ENCODE assay signal across 17 mouse cellular contexts in genomic region chr3:107241389-107242094, GRCm38 (mm10). TPM values are rescaled to one million over a fixed set of nuclear protein-coding genes. Genes with fewer than 3 reads are reported as not detected.
DNase-seq lines count a peak whose midpoint lies in the region; ATAC-seq lines count a peak whose summit lies in the region.
"Had no signal": no experiment of that assay in that cellular context is flagged by ENCODE, and none has a peak within 500 bp of the region (broad histone marks: within the 10 kb centered on the region; RNA-seq: fewer than 3 reads in every experiment).

No protein-coding gene starts in this region.

- H3K9ac ChIP-seq in kidney, embryonic 16.5 days (replicated peaks; ENCODE audit: low read length), result no peak overlapping the region
- no peak overlapping the region for H3K9ac ChIP-seq in forebrain, embryonic 13.5 days
- no peak overlapping the region for H3K9ac ChIP-seq in midbrain, embryonic 16.5 days (ENCODE audit: low read depth, low read length)
- H3K9ac ChIP-seq: embryonic facial prominence, embryonic 15.5 days; neural tube, embryonic 13.5 days had no signal

- H3K27ac ChIP-seq in kidney, embryonic 16.5 days (ENCODE audit: low read length), result no peak overlapping the region
- H3K27ac ChIP-seq in forebrain, embryonic 13.5 days, result no peak overlapping the region
- H3K27ac ChIP-seq in midbrain, embryonic 16.5 days (ENCODE audit: low read length), result no peak overlapping the region
- H3K27ac ChIP-seq: embryonic facial prominence, embryonic 15.5 days; neural tube, embryonic 13.5 days had no signal

- DNase-seq in adrenal gland, postnatal 10 days, result peak; percentile 40
- no peak for DNase-seq in adrenal gland, adult 8-10 months
- peak; percentile 28 to 56 for DNase-seq in kidney, adult 8-10 months
- DNase-seq in MN1 (ENCODE audit: low spot score), result no peak
- DNase-seq in urinary bladder, postnatal 10 days (ENCODE audit: low spot score), result no peak
- DNase-seq: cerebellum, adult 8-10 months; right cerebral cortex, adult 18-20 months had no signal

- H3K4me3 ChIP-seq in kidney, embryonic 16.5 days (ENCODE audit: low read length), result no peak overlapping the region
- no peak overlapping the region for H3K4me3 ChIP-seq in forebrain, embryonic 13.5 days
- H3K4me3 ChIP-seq in midbrain, embryonic 16.5 days (ENCODE audit: low read depth, low read length), result no peak overlapping the region
- H3K4me3 ChIP-seq: embryonic facial prominence, embryonic 15.5 days; neural tube, embryonic 13.5 days had no signal

- H3K4me2 ChIP-seq in kidney, embryonic 16.5 days (replicated peaks; ENCODE audit: low read depth, low read length), result no peak overlapping the region
- H3K4me2 ChIP-seq in forebrain, embryonic 13.5 days, result peak overlapping the region; percentile 37
- no peak overlapping the region for H3K4me2 ChIP-seq in midbrain, embryonic 16.5 days (ENCODE audit: low read length)
- H3K4me2 ChIP-seq: embryonic facial prominence, embryonic 15.5 days; neural tube, embryonic 13.5 days had no signal

- ATAC-seq in kidney, embryonic 16.5 days (ENCODE audit: low FRiP score, low TSS enrichment), result no peak
- ATAC-seq in forebrain, embryonic 13.5 days, result peak; percentile 71
- peak; percentile 66; the same call in 1 of the 2 replicates for ATAC-seq in midbrain, embryonic 16.5 days
- ATAC-seq: intestine, postnatal 0 days had no signal

- no peaks in the 10 kb centered on the region for H3K27me3 ChIP-seq in kidney, embryonic 16.5 days (ENCODE audit: insufficient read depth, low read length)
- peaks cover 21% of the 10 kb centered on the region; the same call in 1 of the 2 replicates for H3K27me3 ChIP-seq in forebrain, embryonic 13.5 days
- no peaks in the 10 kb centered on the region; the same call in 1 of the 2 replicates for H3K27me3 ChIP-seq in midbrain, embryonic 16.5 days (ENCODE audit: control insufficient read depth, insufficient read depth, low read depth, low read length)
- H3K27me3 ChIP-seq: embryonic facial prominence, embryonic 15.5 days had no signal

- H3K4me1 ChIP-seq in kidney, embryonic 16.5 days (ENCODE audit: insufficient read depth, low read length), result no peaks in the 10 kb centered on the region
- peaks cover 11% of the 10 kb centered on the region for H3K4me1 ChIP-seq in forebrain, embryonic 13.5 days
- no peaks in the 10 kb centered on the region; the same call in 1 of the 2 replicates for H3K4me1 ChIP-seq in midbrain, embryonic 16.5 days (ENCODE audit: control insufficient read depth, insufficient read depth, low read length)
- H3K4me1 ChIP-seq: embryonic facial prominence, embryonic 15.5 days had no signal

- no peaks in the 10 kb centered on the region for H3K36me3 ChIP-seq in kidney, embryonic 16.5 days (ENCODE audit: insufficient read depth, low read length)
- no peaks in the 10 kb centered on the region for H3K36me3 ChIP-seq in forebrain, embryonic 13.5 days (ENCODE audit: poor library complexity, severe bottlenecking)
- H3K36me3 ChIP-seq in midbrain, embryonic 16.5 days (ENCODE audit: control insufficient read depth, insufficient read depth, low read length), result no peaks in the 10 kb centered on the region
- H3K36me3 ChIP-seq: embryonic facial prominence, embryonic 15.5 days; neural tube, embryonic 13.5 days had no signal

- H3K9me3 ChIP-seq in kidney, embryonic 16.5 days (ENCODE audit: low read length), result no peaks in the 10 kb centered on the region
- H3K9me3 ChIP-seq in forebrain, embryonic 13.5 days (replicated peaks), result no peaks in the 10 kb centered on the region
- H3K9me3 ChIP-seq in midbrain, embryonic 16.5 days (replicated peaks; ENCODE audit: control insufficient read depth, low read length, poor library complexity, severe bottlenecking), result no peaks in the 10 kb centered on the region
- H3K9me3 ChIP-seq: embryonic facial prominence, embryonic 15.5 days; neural tube, embryonic 13.5 days had no signal

- 50% methylated on average over 14 of the region's 14 CpGs for WGBS in kidney, embryonic 16.5 days
- WGBS in forebrain, embryonic 13.5 days, result 15% methylated on average over 14 of the region's 14 CpGs
- 25% methylated on average over 14 of the region's 14 CpGs for WGBS in midbrain, embryonic 16.5 days

RNA-seq across cellular contexts. Expression of gene Prok1, which starts 2.0 kb away (rescaled TPM):
- total RNA-seq in adrenal gland, postnatal 10 days (2021), result 1 to 10 TPM; 6.2 to 6.7 TPM
- 1 to 10 TPM in 1 of 4 experiments, under 1 TPM in 2, not detected in 1; 0.35 to 1.0 (median 0.52) TPM for total RNA-seq in adrenal gland, adult 8-10 months (2022)
- 0.14 TPM in 1 of 2 replicates, not detected in the other for polyA plus RNA-seq in kidney, embryonic 16.5 days (2015; fragmentation: Nextera tagmentation; extraction: Ambion mirVana)
- polyA plus RNA-seq in forebrain, embryonic 13.5 days (2015; fragmentation: Nextera tagmentation; extraction: Ambion mirVana), result 0.10 TPM in 1 of 2 replicates, not detected in the other
- polyA plus RNA-seq in midbrain, embryonic 16.5 days (2015; fragmentation: Nextera tagmentation; extraction: Ambion mirVana), result 0.07 and 0.08 TPM in 2 replicates
- polyA plus RNA-seq: embryonic facial prominence, embryonic 15.5 days; heart, embryonic 16.5 days; intestine, postnatal 0 days; lung, embryonic 16.5 days; neural tube, embryonic 13.5 days had no signal

RNA-seq across cellular contexts. Expression of gene A630076J17Rik, which starts 11.1 kb away (rescaled TPM):
- under 1 TPM in 1 of 2 experiments, not detected in 1; 0.45 TPM for total RNA-seq in adrenal gland, postnatal 10 days (2021)
- not detected for total RNA-seq in adrenal gland, adult 8-10 months (2022)
- not detected in 2 replicates for polyA plus RNA-seq in kidney, embryonic 16.5 days (2015; fragmentation: Nextera tagmentation; extraction: Ambion mirVana)
- polyA plus RNA-seq in forebrain, embryonic 13.5 days (2015; fragmentation: Nextera tagmentation; extraction: Ambion mirVana), result not detected in 2 replicates
- polyA plus RNA-seq in midbrain, embryonic 16.5 days (2015; fragmentation: Nextera tagmentation; extraction: Ambion mirVana), result not detected in 2 replicates
- total RNA-seq: gastrocnemius, postnatal 4 days; liver, adult 2 months had no signal
- polyA plus RNA-seq: embryonic facial prominence, embryonic 15.5 days; liver, adult 2 months; neural tube, embryonic 13.5 days had no signal

RNA-seq across cellular contexts. Expression of gene Cym, which starts 20.0 kb away (rescaled TPM):
- total RNA-seq in adrenal gland, postnatal 10 days (2021), result 1 to 10 TPM in 1 of 2 experiments, under 1 TPM in 1; 0.88 to 1.2 TPM
- total RNA-seq in adrenal gland, adult 8-10 months (2022), result under 1 TPM in 3 of 4 experiments, not detected in 1; 0.20 to 0.31 (median 0.28) TPM
- polyA plus RNA-seq in kidney, embryonic 16.5 days (2015; fragmentation: Nextera tagmentation; extraction: Ambion mirVana), result 0.89 TPM in 1 of 2 replicates, not detected in the other
- polyA plus RNA-seq in forebrain, embryonic 13.5 days (2015; fragmentation: Nextera tagmentation; extraction: Ambion mirVana), result 0.35 TPM in 1 of 2 replicates, not detected in the other
- 0.22 and 0.34 TPM in 2 replicates for polyA plus RNA-seq in midbrain, embryonic 16.5 days (2015; fragmentation: Nextera tagmentation; extraction: Ambion mirVana)
- total RNA-seq: gastrocnemius, postnatal 4 days had no signal
- polyA plus RNA-seq: liver, adult 2 months had no signal

RNA-seq across cellular contexts. Expression of gene Lamtor5, which starts 37.1 kb away (rescaled TPM):
- total RNA-seq in adrenal gland, postnatal 10 days (2021), result 10 to 100 TPM; 71.5 to 73.4 TPM
- total RNA-seq in adrenal gland, adult 8-10 months (2022), result 10 to 100 TPM; 78.3 to 97.4 (median 85.7) TPM
- polyA plus RNA-seq in kidney, embryonic 16.5 days (2015; fragmentation: Nextera tagmentation; extraction: Ambion mirVana), result 204 and 224 TPM in 2 replicates
- 227 and 246 TPM in 2 replicates for polyA plus RNA-seq in forebrain, embryonic 13.5 days (2015; fragmentation: Nextera tagmentation; extraction: Ambion mirVana)
- 175 and 178 TPM in 2 replicates for polyA plus RNA-seq in midbrain, embryonic 16.5 days (2015; fragmentation: Nextera tagmentation; extraction: Ambion mirVana)

RNA-seq across cellular contexts. Expression of gene Slc16a4, which starts 49.5 kb away (rescaled TPM):
- total RNA-seq in adrenal gland, postnatal 10 days (2021), result under 1 TPM; 0.60 to 0.73 TPM
- under 1 TPM; 0.12 to 0.86 (median 0.31) TPM for total RNA-seq in adrenal gland, adult 8-10 months (2022)
- 13.4 and 13.6 TPM in 2 replicates for polyA plus RNA-seq in kidney, embryonic 16.5 days (2015; fragmentation: Nextera tagmentation; extraction: Ambion mirVana)
- 2.4 and 3.1 TPM in 2 replicates for polyA plus RNA-seq in forebrain, embryonic 13.5 days (2015; fragmentation: Nextera tagmentation; extraction: Ambion mirVana)
- 2.4 and 2.6 TPM in 2 replicates for polyA plus RNA-seq in midbrain, embryonic 16.5 days (2015; fragmentation: Nextera tagmentation; extraction: Ambion mirVana)
- total RNA-seq: liver, adult 2 months had no signal
- polyA plus RNA-seq: liver, adult 2 months had no signal

Comparison
In these comparisons a context has a peak if more than half of its experiments do, and no peak if none do; other contexts are left out.
1. DNase-seq: peak in adrenal gland, postnatal 10 days (single experiment) and kidney, adult 8-10 months (2 of 2); none in adrenal gland, adult 8-10 months (single experiment), MN1 (single experiment) and urinary bladder, postnatal 10 days (single experiment).